Mouse (Mus musculus) adrenal gland, postnatal 14 days (tissue): ENCODE results near the gene Shank1. TPM values are rescaled to one million over a fixed set of nuclear protein-coding genes. Genes with fewer than 3 reads are reported as not detected.
A peak's percentile ranks its signal among the peaks of the same experiment; 100 is the strongest.
"Not testable (repeated sequence)": the region's sequence is repeated elsewhere in the genome, so short reads cannot be mapped to it uniquely, and the experiment has no call there.

Experiments
- DNase-seq: peaks from one replicate; pipeline ENCODE4 v3.0.0; 2021; ENCODE audit warnings: mixed read lengths
- long read RNA-seq, 2 experiments: library from polyadenylated mRNA; stranded (forward); transcript quantifications; one replicate each; pipeline ENCODE4 v2.0.0; 2021
- total RNA-seq: library from RNA; stranded (reverse); gene quantifications from 2 replicates; pipeline ENCODE4 v1.2.3, GENCODE M21; 2021

Gene Shank1
- 7.6 and 8.0 TPM in 2 replicates for total RNA-seq
- long read RNA-seq, experiment 1: 0 reads
- long read RNA-seq, experiment 2, partial matches to known transcripts: 0 of 1 reads
- long read RNA-seq, experiment 2, other reads (novel, unspliced or antisense): 1 of 1 reads

- DNase-seq: no peak
Observed at GRCm38 (mm10) chr7:44309475-44310284, at the start of gene Shank1. TSS of gene Shank1 (plus strand) at chr7:44310253.

GRCm38 (mm10) chr7:44260410-44260809, 49.6 kb upstream of the Shank1 start:
- peak; percentile 52 for DNase-seq

GRCm38 (mm10) chr7:44261147-44261546, 48.9 kb upstream of the Shank1 start, which contains the start of gene Gm15517:
TSS of gene Gm15517 (plus strand) at chr7:44261447.
- DNase-seq: no peak

GRCm38 (mm10) chr7:44262791-44263643, 47.0 kb upstream of the Shank1 start:
- peak; percentile 93 for DNase-seq

DNA sequence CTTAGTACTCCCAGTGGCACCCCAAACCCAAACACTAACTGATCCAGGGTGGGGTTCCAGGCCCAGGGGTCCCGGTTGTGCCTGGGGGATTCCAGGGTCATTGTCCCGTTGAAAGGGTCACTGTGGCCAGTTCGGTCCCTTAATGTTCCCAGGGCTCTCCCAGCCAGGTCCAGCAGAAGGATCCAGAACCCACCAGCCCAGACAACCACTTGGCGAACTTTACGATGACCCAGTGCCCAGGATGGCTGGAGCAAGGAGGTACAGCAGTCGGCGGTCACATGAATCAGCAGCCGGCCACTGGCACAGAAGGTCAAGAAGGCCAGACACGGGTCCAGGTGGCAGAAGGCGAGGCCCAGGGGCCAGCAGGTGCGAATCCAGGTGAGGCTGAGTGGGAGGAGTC, 41.9 kb upstream of the Shank1 start:
- DNase-seq: no peak

DNA sequence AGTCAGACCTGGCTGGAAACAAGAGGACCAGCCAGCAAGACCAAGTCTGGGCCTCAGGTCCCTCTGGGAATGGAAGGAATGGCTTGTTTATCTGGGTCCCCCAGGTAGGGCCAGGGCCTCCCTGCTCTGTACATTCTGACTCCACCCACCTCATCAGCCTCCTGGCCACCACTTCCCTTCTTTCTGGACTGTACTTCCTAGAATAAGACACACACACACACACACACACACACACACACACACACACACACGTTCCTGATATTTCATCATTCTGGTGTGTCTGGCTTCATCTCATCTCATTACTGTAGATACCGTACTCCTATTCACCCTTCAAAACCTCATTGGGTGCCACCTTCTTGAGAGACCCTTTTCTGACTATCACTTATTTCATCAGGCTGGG, 40.7 kb upstream of the Shank1 start:
- no peak for DNase-seq

DNA sequence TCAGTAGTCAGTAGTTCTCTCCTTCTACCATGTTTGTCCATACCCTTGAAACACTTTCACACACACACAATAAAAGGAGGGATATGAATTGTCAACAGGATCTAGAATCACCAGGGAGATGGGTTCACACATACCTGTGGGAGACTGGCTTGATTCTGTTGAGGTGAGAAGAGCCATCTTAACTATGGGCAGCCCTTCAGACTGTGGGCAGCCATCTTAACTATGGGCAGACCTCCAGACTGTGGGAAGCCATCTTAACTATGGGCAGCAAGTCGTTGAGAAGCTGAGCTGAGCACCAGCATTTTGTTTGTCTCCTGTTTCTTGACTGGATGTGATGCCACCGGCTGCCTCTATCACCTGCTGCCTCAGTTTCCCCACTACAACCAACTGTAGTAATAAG, 38.7 kb upstream of the Shank1 start:
- peak; percentile 31 for DNase-seq

- no peak for DNase-seq
Observed at GRCm38 (mm10) chr7:44272546-44272945, 37.5 kb upstream of the Shank1 start.

DNA sequence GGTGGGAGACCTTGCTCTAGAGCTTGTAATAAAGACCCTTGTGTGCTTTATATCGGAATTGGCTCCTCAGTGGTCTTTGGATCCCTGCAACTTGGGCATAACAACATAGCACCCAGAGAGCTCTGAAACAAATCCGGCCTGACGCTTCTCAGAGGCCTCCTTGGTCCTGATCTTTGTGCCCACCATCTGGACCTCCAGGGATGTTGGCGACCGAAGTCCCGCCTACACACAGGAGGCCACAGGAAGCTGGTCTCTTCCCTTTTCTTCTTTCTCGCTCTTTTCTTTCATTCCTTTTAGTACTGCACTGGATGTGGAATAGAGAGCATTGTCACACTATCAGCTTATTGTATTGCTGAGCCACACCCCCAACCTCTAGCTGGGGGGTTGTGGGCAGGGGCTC, 36.6 kb upstream of the Shank1 start:
- no peak for DNase-seq

GRCm38 (mm10) chr7:44274096-44274495, 36.0 kb upstream of the Shank1 start:
- DNase-seq: no peak

DNA sequence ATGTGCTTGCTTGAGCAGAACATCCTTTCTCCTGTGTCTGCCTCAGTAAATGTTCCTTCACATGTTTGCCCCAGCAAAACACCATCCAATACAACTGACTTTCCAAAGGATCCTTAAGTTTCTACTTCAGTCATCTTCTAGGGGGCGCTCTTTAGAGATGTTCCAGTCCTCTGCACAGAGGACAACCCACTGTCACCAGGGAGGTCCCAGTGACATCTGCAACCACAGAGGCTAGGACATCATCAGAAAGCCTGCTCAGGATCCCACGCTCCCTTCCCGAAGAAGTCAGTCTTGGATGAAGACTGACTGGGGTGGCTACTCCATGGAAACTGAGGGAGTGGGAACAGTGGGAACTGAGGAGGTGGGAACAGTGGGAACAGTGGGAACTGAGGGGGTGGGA, 34.5 kb upstream of the Shank1 start:
- DNase-seq: no peak

- DNase-seq: no peak
Observed at GRCm38 (mm10) chr7:44276461-44277249, 33.4 kb upstream of the Shank1 start.

GRCm38 (mm10) chr7:44277250-44277622, 32.8 kb upstream of the Shank1 start:
- DNase-seq: peak; percentile 59

DNA sequence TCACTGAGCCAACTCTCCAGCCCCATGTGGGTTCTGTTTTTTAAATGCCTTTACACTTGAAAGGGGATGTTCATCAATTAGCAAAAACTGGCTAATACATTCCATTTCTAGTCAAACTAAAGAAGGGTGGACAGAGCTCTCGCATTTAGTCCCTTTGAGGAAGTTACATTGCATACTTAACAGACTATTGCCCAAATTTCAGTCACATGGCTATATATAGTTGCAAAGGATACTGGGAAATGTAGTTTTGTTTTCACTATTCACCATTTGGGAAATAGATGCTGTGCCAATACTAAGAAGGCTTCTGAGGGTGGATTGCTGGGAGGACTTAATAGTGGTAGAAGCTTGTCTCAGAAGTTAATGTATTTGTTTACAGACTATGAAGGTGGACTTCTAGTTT, 29.1 kb upstream of the Shank1 start:
- no peak for DNase-seq

GRCm38 (mm10) chr7:44281586-44281985, 28.5 kb upstream of the Shank1 start:
- DNase-seq: no peak

GRCm38 (mm10) chr7:44287760-44288159, 22.3 kb upstream of the Shank1 start:
- no peak for DNase-seq

DNA sequence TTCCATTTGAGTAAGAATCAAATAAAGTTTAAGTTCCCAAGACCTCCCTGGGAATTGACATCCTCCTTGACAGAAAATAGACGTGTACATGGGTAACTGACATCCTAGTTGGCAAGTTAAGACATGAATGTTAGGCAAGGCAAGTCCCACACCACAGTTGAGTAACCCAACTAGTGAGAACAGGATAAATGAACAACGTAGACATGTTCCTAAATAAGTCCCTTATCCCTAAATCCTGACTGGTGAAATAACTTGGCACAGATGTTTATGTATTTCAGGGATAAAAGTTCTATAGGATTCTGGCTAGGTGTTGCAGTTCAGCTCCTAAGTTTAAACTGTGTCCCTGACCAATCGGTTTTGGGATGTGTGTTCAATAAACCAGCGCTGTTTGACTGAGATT, 19.1 kb upstream of the Shank1 start:
- DNase-seq: no peak

DNA sequence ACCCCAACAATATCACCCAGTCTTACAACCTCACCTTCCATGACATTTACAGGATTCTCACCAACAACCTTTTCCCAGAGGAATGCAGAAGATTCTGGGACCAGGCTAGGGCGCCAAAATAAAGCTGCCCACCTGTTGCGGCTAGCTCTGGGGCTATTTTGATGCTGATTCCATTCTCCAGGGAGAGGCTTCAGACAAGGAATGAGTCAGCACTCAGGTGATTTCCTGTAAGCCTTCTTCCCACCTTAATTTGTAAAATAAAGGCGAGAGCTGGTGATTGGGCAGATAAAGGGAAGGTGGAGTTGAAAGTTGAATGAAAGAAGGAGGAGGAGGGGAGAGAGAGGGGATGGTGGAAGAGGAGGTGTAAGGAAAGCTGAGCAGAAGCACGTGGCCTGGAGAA, 18.6 kb upstream of the Shank1 start:
- no peak for DNase-seq

- not testable (repeated sequence) for DNase-seq
Observed at GRCm38 (mm10) chr7:44297501-44297900, 12.6 kb upstream of the Shank1 start.

DNA sequence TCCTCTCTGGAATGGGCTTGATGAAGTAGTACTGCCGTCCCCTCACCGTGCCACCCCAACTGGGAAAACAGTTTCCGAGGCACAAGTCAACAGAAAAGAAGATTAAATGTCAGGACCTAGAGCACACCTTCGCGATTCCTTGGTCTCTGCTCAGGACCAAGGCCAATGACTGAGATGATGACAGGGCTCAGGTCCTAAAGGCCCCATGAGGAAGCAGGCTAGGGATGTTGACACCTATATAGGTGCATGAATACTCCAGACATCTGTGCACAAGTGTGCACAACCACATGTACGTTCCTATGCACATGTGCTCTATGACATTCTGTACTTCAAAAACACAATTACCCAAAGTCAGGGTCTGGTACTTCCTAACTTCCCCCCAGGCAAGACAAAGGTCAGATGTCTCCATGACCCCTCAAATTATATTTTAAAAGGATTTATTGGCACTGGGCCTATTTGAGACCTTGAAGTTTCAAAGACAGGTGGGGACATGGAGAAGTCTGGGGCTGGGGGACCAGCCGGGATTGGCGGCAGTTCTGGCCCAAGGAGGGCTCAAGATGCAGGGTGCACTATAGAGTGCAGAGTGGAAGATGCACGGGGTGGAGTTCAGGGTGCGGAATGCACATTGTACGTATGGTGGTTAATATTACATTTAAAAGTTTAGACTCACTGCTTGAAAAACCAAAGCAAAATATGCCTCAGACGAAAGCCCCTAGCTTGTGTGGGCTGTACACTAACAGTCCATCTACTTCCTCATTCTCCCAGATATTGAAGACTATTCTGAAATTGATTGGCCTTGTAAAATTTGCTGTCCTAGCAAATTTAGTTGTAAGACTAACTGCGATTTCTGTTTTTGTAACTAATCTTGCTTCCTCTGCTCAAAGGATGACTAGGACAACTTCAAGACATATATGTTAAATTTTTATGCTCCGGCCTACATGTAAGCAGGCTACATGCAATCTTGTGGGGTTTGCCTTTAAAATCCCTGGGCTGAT, 6.4 kb upstream of the Shank1 start:
- no peak for DNase-seq

DNA sequence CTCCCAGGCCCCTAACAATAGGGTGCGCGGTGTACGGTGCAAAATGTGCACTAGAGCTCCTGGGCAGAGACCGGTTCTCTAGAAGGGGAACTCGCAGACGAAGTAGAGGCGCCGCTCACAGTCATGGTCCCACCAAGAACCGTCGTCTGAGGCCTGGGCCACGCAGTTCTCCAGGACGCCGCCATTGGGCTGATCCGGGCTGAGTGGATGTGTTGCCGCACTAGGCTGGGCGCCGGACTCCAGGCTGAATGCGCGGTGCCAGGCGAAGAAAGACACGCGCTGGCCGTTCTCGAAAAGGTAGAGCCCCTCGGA, 5.6 kb upstream of the Shank1 start:
- no peak for DNase-seq
